Mouse (Mus musculus) lung, postnatal 0 days (tissue): ENCODE measurements at regions not wholly inside any gene's neighbourhood (a gene's known extent, or its start where the extent isn't known, plus 50 kb on each side); places are given as distances from the start of the nearest gene placed in this dataset.

Experiments
- CTCF ChIP-seq: IDR thresholded peaks from 2 replicates; pipeline ENCODE4 v1.5.1; 2016; ENCODE audit warnings: antibody characterized with exemption, mild to moderate bottlenecking
- EP300 ChIP-seq: IDR thresholded peaks from 2 replicates; pipeline ENCODE4 v1.6.1; 2016; ENCODE audit warnings: antibody characterized with exemption, mild to moderate bottlenecking, control low read depth

GRCm38 (mm10) chr2:169297841-169298627 is 289.5 kb downstream of the Gm11011 start:
- no peak for TF ChIP-seq CTCF
- TF ChIP-seq EP300: no peak
